Mouse (Mus musculus) spleen, embryonic (tissue): ENCODE data around the gene Cnot10.

Experiments used
- CTCF ChIA-PET: fragments of 350-600 bp; sonication (Branson Sonifier 250); formaldehyde crosslinking; loops from one replicate; lab custom pipeline; 2022; lab: Charles Lee

The Cnot10 gene

DNA sequence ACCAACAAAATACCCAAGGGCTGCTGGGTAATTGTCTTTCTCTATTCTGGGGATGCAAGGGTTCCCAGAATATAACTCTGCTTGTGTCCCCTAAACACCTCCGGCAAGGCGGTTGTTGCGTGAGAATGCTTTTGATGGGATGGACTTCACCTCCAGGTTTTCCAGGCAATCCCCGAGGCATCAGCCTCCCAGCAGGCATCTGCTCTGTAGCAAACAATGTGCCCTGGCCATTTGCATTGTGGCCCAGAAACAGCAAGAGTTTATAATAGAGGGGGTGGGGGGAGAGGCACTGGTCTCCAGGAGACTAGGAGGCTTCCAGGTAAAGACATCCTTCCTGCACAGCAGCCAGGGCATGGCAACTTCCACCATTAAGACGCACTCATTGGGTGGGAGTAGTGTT, 90.9 kb downstream of the Cnot10 start:
- CTCF ChIA-PET: no interaction called here

DNA sequence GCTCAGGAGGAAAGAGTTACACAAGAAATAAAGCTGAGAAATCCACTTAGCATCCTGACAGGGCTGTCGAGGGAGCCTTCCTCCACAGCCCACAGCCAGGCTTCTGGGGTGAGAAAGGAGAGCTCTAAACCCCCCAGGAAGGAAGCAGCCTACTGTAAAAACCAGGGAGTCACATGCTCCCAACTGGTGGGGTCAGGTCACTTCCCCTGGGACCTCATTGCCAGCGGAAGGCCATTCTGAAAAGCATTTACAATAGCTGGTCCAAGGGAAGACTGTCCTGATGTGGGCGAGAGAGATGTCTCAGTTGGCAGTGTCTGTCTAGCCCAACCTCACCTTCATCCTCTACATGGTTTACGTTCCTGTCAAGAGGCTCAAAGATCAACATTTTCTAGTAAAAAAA, 91.5 kb downstream of the Cnot10 start:
- CTCF ChIA-PET: no interaction called here

DNA sequence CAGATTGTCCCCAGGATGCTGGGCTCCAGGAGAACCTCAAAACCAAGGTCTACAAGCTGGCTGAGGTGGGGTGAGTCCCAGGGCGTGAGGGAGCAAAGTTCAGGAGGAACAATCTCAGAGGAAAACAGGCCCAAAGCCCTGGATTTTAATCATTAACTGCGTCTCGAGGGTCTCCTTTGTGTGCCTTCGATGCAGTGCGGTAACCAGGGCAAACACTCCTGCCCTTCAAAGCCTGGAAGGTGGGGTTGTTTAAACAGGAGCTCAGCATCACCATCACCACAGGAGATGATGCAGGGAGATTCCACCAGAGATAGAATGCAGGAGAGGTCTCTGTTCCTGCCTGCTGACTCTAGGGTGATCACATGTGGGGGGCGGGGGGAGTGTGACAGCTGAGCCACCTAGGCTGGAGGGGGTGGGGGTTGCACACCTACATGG, 92.3 kb downstream of the Cnot10 start:
- CTCF ChIA-PET: no interaction called here

DNA sequence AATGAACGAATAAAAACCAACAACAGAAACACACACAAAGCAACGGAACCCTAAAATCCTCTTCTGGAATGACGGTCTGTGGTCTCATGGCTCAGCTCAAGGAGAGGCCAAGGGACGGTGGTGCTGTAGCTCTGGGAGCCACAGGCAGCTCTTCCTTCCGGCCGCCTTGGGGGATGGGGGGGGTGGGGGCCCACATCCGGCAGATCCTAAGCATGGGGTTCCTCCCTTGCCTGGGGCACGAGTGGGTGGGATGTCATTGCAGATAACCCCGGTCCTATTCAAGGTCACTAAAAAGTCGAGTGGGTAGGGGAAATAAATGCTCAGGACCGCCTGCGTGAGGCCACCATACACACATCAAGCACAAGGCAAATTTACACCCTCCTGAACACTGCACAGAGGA, 93.2 kb downstream of the Cnot10 start:
- CTCF ChIA-PET: no interaction called here

DNA sequence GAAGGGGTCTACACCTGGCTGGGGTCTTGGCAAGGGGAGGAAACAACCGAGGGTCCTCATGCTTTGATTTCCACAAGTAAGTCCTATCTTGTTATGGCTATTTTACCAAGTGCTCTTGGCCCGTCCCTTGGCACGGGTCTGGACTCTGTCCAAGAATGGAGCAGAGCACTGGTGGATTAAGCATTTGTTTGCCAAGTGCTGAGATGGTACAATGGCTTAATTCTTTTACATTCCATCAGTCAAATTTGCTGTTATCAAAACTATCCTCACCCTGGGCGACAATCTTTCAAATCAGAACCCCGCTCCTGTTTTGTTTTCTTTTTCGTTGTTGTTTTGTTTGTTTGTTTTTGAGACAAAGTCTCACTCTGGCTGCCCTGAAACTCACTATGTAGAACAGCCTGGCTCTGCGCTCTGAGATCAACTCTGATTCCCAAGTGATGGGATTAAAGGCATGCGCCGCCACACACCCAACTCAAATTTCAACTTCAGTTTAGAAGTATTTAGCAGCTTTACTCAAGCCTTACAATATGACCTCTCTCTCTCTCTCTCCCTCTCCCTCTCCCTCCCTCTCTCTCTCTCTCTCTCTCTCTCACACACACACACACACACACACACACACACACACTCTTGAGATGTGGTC, 95.1 kb downstream of the Cnot10 start:
- CTCF ChIA-PET: no interaction called here

DNA sequence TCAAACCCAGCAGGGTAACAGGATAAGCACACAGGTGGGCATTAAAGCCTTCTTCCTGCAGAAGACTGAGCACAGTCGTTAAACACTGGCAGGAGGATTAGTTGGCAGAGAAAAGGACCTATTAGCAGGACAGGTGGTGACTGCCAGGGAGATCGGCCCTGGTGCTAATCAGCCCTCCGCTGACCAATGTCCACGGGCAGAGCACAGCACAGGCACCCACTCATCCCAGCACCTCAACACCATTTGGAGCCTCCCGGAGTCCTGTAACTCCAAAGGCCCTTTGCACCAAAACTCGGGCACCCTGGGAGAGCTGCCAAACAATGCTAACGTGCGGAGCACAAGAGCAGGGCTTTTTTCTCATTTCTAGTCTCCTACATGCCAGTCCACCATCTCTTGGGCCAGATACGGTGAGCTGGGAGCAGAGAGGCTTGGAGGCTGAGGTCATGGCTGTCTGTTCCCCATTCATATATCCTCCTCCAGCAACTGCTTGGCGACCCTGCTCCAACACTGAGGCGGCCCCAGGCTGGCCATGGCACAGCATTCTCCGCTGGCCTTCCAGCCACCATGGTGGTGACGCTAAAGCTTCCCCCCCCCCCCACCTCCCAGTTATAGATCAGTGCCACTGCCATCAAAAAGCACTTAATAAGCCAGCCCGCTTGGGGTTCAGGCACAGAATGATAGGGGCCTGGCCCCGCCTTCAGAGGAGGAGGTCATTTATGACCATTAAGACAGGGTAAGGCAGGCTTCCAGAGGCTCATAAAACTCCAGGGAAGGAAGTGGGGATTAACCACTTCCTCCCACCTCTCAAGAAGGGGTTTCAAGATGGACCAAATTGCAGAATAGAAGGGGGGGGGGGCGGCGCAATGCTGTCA, 95.9 kb downstream of the Cnot10 start:
- CTCF ChIA-PET: no interaction called here

DNA sequence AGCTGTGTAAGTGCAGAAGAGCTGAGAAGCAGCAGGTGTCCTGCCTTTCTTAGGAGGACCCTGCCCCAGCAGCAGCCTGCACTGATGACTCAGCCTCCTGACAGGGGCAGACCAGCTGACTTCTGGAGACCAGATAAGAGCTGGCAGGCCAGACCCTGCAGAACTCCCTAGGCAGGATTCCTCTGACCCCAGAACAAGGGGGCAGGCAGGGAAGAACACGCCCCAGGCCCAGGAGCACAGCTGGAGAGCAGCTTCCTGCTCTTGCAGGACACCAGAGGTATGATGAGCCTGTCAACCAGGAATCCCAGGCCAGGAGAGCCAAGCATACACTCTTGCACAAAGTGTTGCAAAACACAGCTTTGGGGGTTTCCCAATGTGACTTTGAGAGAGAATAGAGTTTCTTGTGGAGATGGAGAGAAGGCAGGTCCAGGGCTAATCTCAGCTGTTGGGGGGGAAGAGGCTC, 98.7 kb downstream of the Cnot10 start:
- CTCF ChIA-PET: no interaction called here

DNA sequence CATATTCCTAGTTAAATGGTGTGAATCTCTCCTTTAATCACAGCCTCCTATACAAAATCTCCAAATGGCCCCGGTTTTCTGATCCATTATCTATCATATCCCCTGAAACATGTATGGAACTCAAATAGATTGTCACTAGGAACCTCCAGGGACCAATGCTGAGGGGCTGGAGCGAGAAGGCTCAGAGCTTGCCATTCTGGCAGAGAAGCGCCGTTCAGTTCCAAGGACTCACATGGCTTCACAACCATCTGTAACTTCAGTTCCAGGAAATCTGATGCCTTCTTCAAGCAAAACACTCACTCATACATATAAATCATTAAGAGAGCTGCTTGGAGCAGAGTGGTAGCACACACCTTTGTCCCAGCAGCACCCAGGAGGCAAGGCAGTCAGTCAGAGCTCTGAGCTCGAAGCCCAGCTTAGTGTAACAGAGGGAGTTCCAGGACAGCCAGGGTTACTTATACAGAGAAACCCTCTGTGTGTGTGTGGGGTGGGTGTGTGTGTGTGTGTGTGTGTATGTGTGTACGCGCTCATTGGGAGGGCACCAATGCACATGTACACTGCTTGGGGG, 100.9 kb downstream of the Cnot10 start:
- CTCF ChIA-PET: interaction anchor here (0.5 kb wide), 1 partner anchor 1121 kb away, joined by 4 read pairs; no protein-coding TSS in a partner anchor

DNA sequence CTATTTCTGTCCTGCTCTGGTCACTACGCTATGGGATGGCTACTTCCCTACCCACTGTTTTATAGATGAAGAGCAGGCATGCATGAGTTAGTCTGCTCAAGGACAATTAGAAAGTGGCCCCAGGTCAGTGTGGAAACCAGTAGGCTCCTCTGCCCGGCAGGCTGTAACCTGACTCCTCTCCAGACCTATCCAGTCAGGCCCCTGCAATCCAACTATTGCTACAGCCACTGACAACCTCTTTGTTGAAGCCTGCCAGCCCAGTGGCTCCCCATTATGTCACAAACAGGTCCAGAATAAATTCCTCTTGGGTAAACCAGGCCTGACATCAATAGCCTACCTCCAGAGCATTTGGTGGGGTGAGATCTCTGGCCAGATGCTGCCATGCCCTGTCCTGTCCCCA, 103.4 kb downstream of the Cnot10 start:
- CTCF ChIA-PET: no interaction called here
